Mouse (Mus musculus) midbrain, embryonic 11.5 days (tissue): ENCODE measurements around the gene Cdk17. TPM values are rescaled to one million over a fixed set of nuclear protein-coding genes. Genes with fewer than 3 reads are reported as not detected.

Experiments used
- microRNA counts: library from miRNA; unstranded; fragments of <30 nt; microRNA quantifications from one replicate; lab custom pipeline; 2015
- microRNA-seq: library from miRNA; unstranded; fragments of <30 nt; microRNA quantifications from one replicate; pipeline ENCODE4, GENCODE M21; 2017
- polyA plus RNA-seq: library from polyadenylated mRNA; unstranded; fragments of >200 nt; fragmentation: Nextera tagmentation; extraction: Ambion mirVana; gene quantifications from 2 replicates; pipeline ENCODE4 v1.2.1, GENCODE M21; 2014

The Cdk17 gene
- polyA plus RNA-seq, 1 experiment from 2014 or later = 36.8 TPM

MicroRNAs within 50 kb of the gene (microRNA counts, 519-probe panel; counts per million panel counts)
- microRNA mmu-miR-1931 (lab: Ali Mortazavi, UCI) = not detected

Small RNAs within 50 kb of the gene (microRNA-seq; reads per million reads assigned to microRNA genes)
- 2.8 reads per million, percentile 12 among the genes with 10 or more reads in this experiment for gene Mir1931

Other genes with a start within 250 kb of the Cdk17 start
- gene Cfap54, start 79.3 kb upstream of the Cdk17 start, polyA plus RNA-seq = 0.80 and 0.89 TPM in 2 replicates
- 12.2 and 13.6 TPM in 2 replicates for gene Elk3, start 150.3 kb downstream of the Cdk17 start, polyA plus RNA-seq